Mouse (Mus musculus) C2C12 (cell line): ENCODE measurements around the gene Crtam. TPM values are rescaled to one million over a fixed set of nuclear protein-coding genes. Genes with fewer than 3 reads are reported as not detected.

Experiments
- H3K27me3 ChIP-seq: one replicate; pipeline ENCODE4 v1.6.1; 2011; ENCODE audit not compliant: control insufficient read depth, insufficient read depth, insufficient read length
- H3K36me3 ChIP-seq: one replicate; pipeline ENCODE4 v1.6.1; 2011; ENCODE audit not compliant: control insufficient read depth, insufficient read depth
- H3K4me3 ChIP-seq: one replicate; pipeline ENCODE4 v1.5.1; 2011; ENCODE audit warnings: mild to moderate bottlenecking, control low read depth; ENCODE audit not compliant: poor library complexity, insufficient read depth, severe bottlenecking
- H3K79me2 ChIP-seq: one replicate; pipeline ENCODE4 v1.6.1; 2011; ENCODE audit not compliant: control insufficient read depth, insufficient read depth
- H3K79me3 ChIP-seq: one replicate; pipeline ENCODE4 v1.6.1; 2011; ENCODE audit warnings: low read depth, control low read depth
- H3ac ChIP-seq: one replicate; pipeline ENCODE3; 2011; ENCODE audit warnings: low read depth; ENCODE audit not compliant: control insufficient read depth, insufficient read length
- CEBPB ChIP-seq: IDR thresholded peaks from one replicate; pipeline ENCODE4 v1.6.1; 2011; ENCODE audit warnings: low read depth, mild to moderate bottlenecking, control low read depth, moderate library complexity
- CTCF ChIP-seq: IDR thresholded peaks from one replicate; pipeline ENCODE4 v1.5.1; 2011; ENCODE audit not compliant: control insufficient read depth, insufficient read depth, insufficient read length
- FOSL1 ChIP-seq: IDR thresholded peaks from one replicate; pipeline ENCODE4 v1.8.0; 2011; ENCODE audit warnings: mild to moderate bottlenecking, low read length; ENCODE audit not compliant: poor library complexity, insufficient read depth, severe bottlenecking
- MAX ChIP-seq: IDR thresholded peaks from one replicate; pipeline ENCODE4 v1.6.1; 2011; ENCODE audit warnings: mild to moderate bottlenecking, control low read depth
- MYOD1 ChIP-seq: IDR thresholded peaks from one replicate; pipeline ENCODE4 v1.6.1; 2011; ENCODE audit warnings: low read depth; ENCODE audit not compliant: control insufficient read depth, insufficient read length
- MYOG ChIP-seq: IDR thresholded peaks from one replicate; pipeline ENCODE4 v1.6.1; 2011; ENCODE audit not compliant: control insufficient read depth, insufficient read length; ENCODE audit errors: extremely low read depth
- USF1 ChIP-seq: IDR thresholded peaks from one replicate; pipeline ENCODE4 v1.6.1; 2011; ENCODE audit warnings: low read depth, mild to moderate bottlenecking, control low read depth, moderate library complexity
- polyA plus RNA-seq: library from polyadenylated mRNA; unstranded; fragments of >200 nt; fragmentation: generic; extraction: Trizol; gene quantifications from one replicate; pipeline ENCODE4 v1.2.1, GENCODE M21; 2012; ENCODE audit warnings: missing spikeins

Gene Crtam
- polyA plus RNA-seq, 1 experiment = 0.04 TPM

- Histone ChIP-seq H3ac (no peak overlapping the region), H3K36me3 (no peaks in the 10 kb centered on the region), H3K79me2 (no peaks in the 10 kb centered on the region), H3K4me3 (no peak overlapping the region), H3K27me3 (no peaks in the 10 kb centered on the region), H3K79me3 (no peaks in the 10 kb centered on the region)
- TF ChIP-seq CEBPB = no peak
- no peak for TF ChIP-seq MAX
These were observed 10.1 kb upstream of the Crtam start for GRCm38 (mm10) chr9:41014512-41014911.

- Histone ChIP-seq H3K36me3 (no peaks in the 10 kb centered on the region), H3K79me3 (no peaks in the 10 kb centered on the region), H3ac (no peak overlapping the region), H3K4me3 (no peak overlapping the region), H3K27me3 (no peaks in the 10 kb centered on the region), H3K79me2 (no peaks in the 10 kb centered on the region)
- TF ChIP-seq MAX = no peak
- no peak for TF ChIP-seq MYOD1
- TF ChIP-seq FOSL1 = no peak
- TF ChIP-seq MYOG = no peak
- no peak for TF ChIP-seq CEBPB
- no peak for TF ChIP-seq USF1
- TF ChIP-seq CTCF = no peak
These were observed 8.0 kb upstream of the Crtam start for GRCm38 (mm10) chr9:41012456-41012855.

GRCm38 (mm10) chr9:41011512-41012436 lies 7.3 kb upstream of the Crtam start:
- no peak overlapping the region for H3ac ChIP-seq
- TF ChIP-seq USF1 (no peak), MYOD1 (no peak), MAX (no peak), CEBPB (no peak), FOSL1 (no peak), MYOG (no peak), CTCF (no peak)
- no peaks in the 10 kb centered on the region for H3K79me2 ChIP-seq
- H3K4me3 ChIP-seq = no peak overlapping the region
- H3K36me3 ChIP-seq = no peaks in the 10 kb centered on the region
- H3K79me3 ChIP-seq = no peaks in the 10 kb centered on the region
- no peaks in the 10 kb centered on the region for H3K27me3 ChIP-seq

- Histone ChIP-seq H3K79me3 (no peaks in the 10 kb centered on the region), H3K27me3 (no peaks in the 10 kb centered on the region), H3K79me2 (no peaks in the 10 kb centered on the region), H3ac (no peak overlapping the region), H3K4me3 (no peak overlapping the region), H3K36me3 (no peaks in the 10 kb centered on the region)
- no peak for TF ChIP-seq MYOG
- no peak for TF ChIP-seq MYOD1
- no peak for TF ChIP-seq FOSL1
- no peak for TF ChIP-seq CEBPB
- no peak for TF ChIP-seq USF1
- no peak for TF ChIP-seq MAX
- no peak for TF ChIP-seq CTCF
These were observed 3.4 kb upstream of the Crtam start for GRCm38 (mm10) chr9:41007785-41008184.

GRCm38 (mm10) chr9:40997116-40997779 lies 7.2 kb downstream of the Crtam start:
- TF ChIP-seq CTCF (no peak), MAX (no peak), MYOD1 (no peak), FOSL1 (no peak), USF1 (no peak), CEBPB (no peak), MYOG (no peak)
- H3K4me3 ChIP-seq = no peak overlapping the region
- H3K79me2 ChIP-seq = no peaks in the 10 kb centered on the region
- no peaks in the 10 kb centered on the region for H3K79me3 ChIP-seq
- H3K36me3 ChIP-seq = no peaks in the 10 kb centered on the region
- H3ac ChIP-seq = no peak overlapping the region
- no peaks in the 10 kb centered on the region for H3K27me3 ChIP-seq

- H3K4me3 ChIP-seq = no peak overlapping the region
- TF ChIP-seq USF1 (peak; percentile 65), MAX (no peak), MYOG (no peak), CTCF (no peak), CEBPB (no peak), MYOD1 (no peak), FOSL1 (no peak)
- no peaks in the 10 kb centered on the region for H3K79me3 ChIP-seq
- H3K36me3 ChIP-seq = no peaks in the 10 kb centered on the region
- no peaks in the 10 kb centered on the region for H3K27me3 ChIP-seq
- no peaks in the 10 kb centered on the region for H3K79me2 ChIP-seq
- H3ac ChIP-seq = no peak overlapping the region
These were observed 10.4 kb downstream of the Crtam start for GRCm38 (mm10) chr9:40994075-40994474.
